Comparison of ENCODE assay signal across 8 mouse cellular contexts in genomic region chr5:110342648-110343284, GRCm38 (mm10). TPM values are rescaled to one million over a fixed set of nuclear protein-coding genes. Genes with fewer than 3 reads are reported as not detected.
DNase-seq lines count a peak whose midpoint lies in the region; ATAC-seq and TF ChIP-seq lines count a peak whose summit lies in the region.

Gene P2rx2, minus strand, starts transcription at chr5:110343212.

- ATAC-seq in heart, embryonic 15.5 days (replicated peaks; ENCODE audit: insufficient number of reproducible peaks, insufficient read depth, low FRiP score, low read depth) = peak; percentile 50; the same call in 1 of the 2 replicates
- ATAC-seq in kidney, postnatal 0 days (replicated peaks; ENCODE audit: low FRiP score, low read depth) = peak; percentile 79
- peak; percentile 54 for ATAC-seq in stomach, embryonic 14.5 days (ENCODE audit: insufficient number of reproducible peaks, insufficient read depth, low FRiP score, low read depth)

- no peaks in the 10 kb centered on the region for H3K9me3 ChIP-seq in heart, embryonic 15.5 days (replicated peaks)
- H3K9me3 ChIP-seq in kidney, postnatal 0 days (replicated peaks; ENCODE audit: low read length) = no peaks in the 10 kb centered on the region
- H3K9me3 ChIP-seq in stomach, embryonic 14.5 days (ENCODE audit: control insufficient read depth, low read depth, low read length) = no peaks in the 10 kb centered on the region

- DNase-seq in layer of hippocampus, adult 2 months (ENCODE audit: low spot score in 2 of 2) = no peak
- no peak for DNase-seq in layer of hippocampus, adult 8-10 months (ENCODE audit: low spot score in 2 of 2)
- peak; percentile 57 for DNase-seq in kidney, postnatal 0 days (ENCODE audit: low spot score)
- DNase-seq in lung, postnatal 14 days = peak; percentile 52
- no peak for DNase-seq in spleen, adult 12 weeks (ENCODE audit: low spot score)

- TF ChIP-seq POLR2A in cortical plate, adult 2 months (IDR thresholded peaks at IDR 0.05; ENCODE audit: extremely low read depth, insufficient read depth, low read length) = no peak

- no peaks in the 10 kb centered on the region for H3K36me3 ChIP-seq in heart, embryonic 15.5 days
- no peaks in the 10 kb centered on the region for H3K36me3 ChIP-seq in kidney, postnatal 0 days (ENCODE audit: insufficient read depth, low read length)
- peaks cover 6% of the 10 kb centered on the region for H3K36me3 ChIP-seq in stomach, embryonic 14.5 days (ENCODE audit: control insufficient read depth, insufficient read depth, low read length)

- TF ChIP-seq CTCF in layer of hippocampus, adult 2 months (conservative IDR thresholded peaks at IDR 0.05) = no peak
- no peak for TF ChIP-seq CTCF in cortical plate, adult 2 months (IDR thresholded peaks at IDR 0.05; ENCODE audit: extremely low read depth, insufficient read depth, low read length)
- TF ChIP-seq CTCF in kidney, postnatal 0 days (IDR thresholded peaks at IDR 0.05; ENCODE audit: low read depth) = no peak

- H3K4me1 ChIP-seq in cortical plate, adult 2 months (ENCODE audit: control insufficient read depth, insufficient read depth, low read length) = no peaks in the 10 kb centered on the region
- peaks cover 16% of the 10 kb centered on the region for H3K4me1 ChIP-seq in heart, embryonic 15.5 days (replicated peaks)
- 0 out of 2 replicates have a peak, but pooled peaks cover 11% of the 10 kb centered on the region for H3K4me1 ChIP-seq in kidney, postnatal 0 days (replicated peaks; ENCODE audit: insufficient read depth, low read length)
- no peaks in the 10 kb centered on the region for H3K4me1 ChIP-seq in stomach, embryonic 14.5 days (ENCODE audit: control insufficient read depth, insufficient read depth, low read length)

- 2% methylated on average over 43 of the region's 43 CpGs for WGBS in heart, embryonic 15.5 days
- WGBS in kidney, postnatal 0 days = under 1% methylated on average over 43 of the region's 43 CpGs
- WGBS in stomach, embryonic 14.5 days = 1% methylated on average over 43 of the region's 43 CpGs

- H3K4me2 ChIP-seq in heart, embryonic 15.5 days = peak within 1 kb of the TSS; percentile 91
- H3K4me2 ChIP-seq in kidney, postnatal 0 days (ENCODE audit: low read length) = peak within 1 kb of the TSS; percentile 70
- H3K4me2 ChIP-seq in stomach, embryonic 14.5 days (replicated peaks; ENCODE audit: low read depth, low read length) = peak within 1 kb of the TSS; percentile 98

- H3K9ac ChIP-seq in heart, embryonic 15.5 days = peak within 1 kb of the TSS; percentile 51
- H3K9ac ChIP-seq in kidney, postnatal 0 days (ENCODE audit: low read depth, low read length) = peak within 1 kb of the TSS; percentile 36; the same call in 1 of the 2 replicates
- H3K9ac ChIP-seq in stomach, embryonic 14.5 days (replicated peaks; ENCODE audit: low read depth, low read length) = peak within 1 kb of the TSS; percentile 30; the same call in 1 of the 2 replicates

- H3K4me3 ChIP-seq in layer of hippocampus, adult 2 months = peak within 1 kb of the TSS; percentile 46
- H3K4me3 ChIP-seq in cortical plate, adult 2 months (ENCODE audit: insufficient read depth, low read length) = peak within 1 kb of the TSS; percentile 24; the same call in 1 of the 2 replicates
- peak within 1 kb of the TSS; percentile 51 for H3K4me3 ChIP-seq in heart, embryonic 15.5 days
- H3K4me3 ChIP-seq in kidney, postnatal 0 days (replicated peaks; ENCODE audit: low read depth, low read length) = peak within 1 kb of the TSS; percentile 34
- peak within 1 kb of the TSS; percentile 43 for H3K4me3 ChIP-seq in stomach, embryonic 14.5 days (ENCODE audit: low read depth, low read length)

- H3K27me3 ChIP-seq in heart, embryonic 15.5 days = peaks cover 51% of the 10 kb centered on the region
- H3K27me3 ChIP-seq in kidney, postnatal 0 days (ENCODE audit: insufficient read depth, low read length) = peaks cover 10% of the 10 kb centered on the region; the same call in 1 of the 2 replicates
- peaks cover 8% of the 10 kb centered on the region; the same call in 1 of the 2 replicates for H3K27me3 ChIP-seq in stomach, embryonic 14.5 days (ENCODE audit: control insufficient read depth, insufficient read depth, low read length)

- H3K27ac ChIP-seq in layer of hippocampus, adult 2 months = no peak within 1 kb of the TSS
- H3K27ac ChIP-seq in cortical plate, adult 2 months (ENCODE audit: insufficient read depth, low read length) = no peak within 1 kb of the TSS
- no peak within 1 kb of the TSS for H3K27ac ChIP-seq in heart, embryonic 15.5 days
- H3K27ac ChIP-seq in kidney, postnatal 0 days = no peak within 1 kb of the TSS
- H3K27ac ChIP-seq in stomach, embryonic 14.5 days (ENCODE audit: low read length) = no peak within 1 kb of the TSS

RNA-seq across cellular contexts. Expression of gene P2rx2, which starts in this region (rescaled TPM):
- not detected for total RNA-seq in layer of hippocampus, adult 2 months (2021)
- under 1 TPM in 3 of 4 experiments, not detected in 1; 0.21 to 0.39 (median 0.27) TPM for total RNA-seq in layer of hippocampus, adult 8-10 months (2022)
- 0.21 TPM in 2 replicates for polyA plus RNA-seq in cortical plate, adult 2 months (2012; rRNA removed)
- 0.50 and 0.68 TPM in 2 replicates for polyA plus RNA-seq in heart, embryonic 15.5 days (2015; fragmentation: Nextera tagmentation; extraction: Ambion mirVana)
- 0.57 and 0.64 TPM in 2 replicates for polyA plus RNA-seq in kidney, postnatal 0 days (2015; fragmentation: Nextera tagmentation; extraction: Ambion mirVana)
- 0.94 and 1.8 TPM in 2 replicates for polyA plus RNA-seq in stomach, embryonic 14.5 days (2014; fragmentation: Nextera tagmentation; extraction: Ambion mirVana)

Comparison
In these comparisons a context has a peak if more than half of its experiments do, and no peak if none do; other contexts are left out.
1. Peak in ATAC-seq, H3K4me3 ChIP-seq, H3K9ac ChIP-seq and H3K4me2 ChIP-seq in heart, embryonic 15.5 days; RNA of the gene not detected or under 1 TPM.
2. Peak in DNase-seq, ATAC-seq, H3K4me3 ChIP-seq, H3K9ac ChIP-seq and H3K4me2 ChIP-seq in kidney, postnatal 0 days; RNA of the gene not detected or under 1 TPM.